Mouse (Mus musculus): Measurements from ENCODE around the gene Alox5.
A peak's percentile ranks its signal among the peaks of the same experiment; 100 is the strongest.

The Alox5 gene

GRCm38 (mm10) chr6:116417518-116418315 is 43.3 kb downstream of the Alox5 start:
- peak; percentile 19 for DNase-seq

DNA sequence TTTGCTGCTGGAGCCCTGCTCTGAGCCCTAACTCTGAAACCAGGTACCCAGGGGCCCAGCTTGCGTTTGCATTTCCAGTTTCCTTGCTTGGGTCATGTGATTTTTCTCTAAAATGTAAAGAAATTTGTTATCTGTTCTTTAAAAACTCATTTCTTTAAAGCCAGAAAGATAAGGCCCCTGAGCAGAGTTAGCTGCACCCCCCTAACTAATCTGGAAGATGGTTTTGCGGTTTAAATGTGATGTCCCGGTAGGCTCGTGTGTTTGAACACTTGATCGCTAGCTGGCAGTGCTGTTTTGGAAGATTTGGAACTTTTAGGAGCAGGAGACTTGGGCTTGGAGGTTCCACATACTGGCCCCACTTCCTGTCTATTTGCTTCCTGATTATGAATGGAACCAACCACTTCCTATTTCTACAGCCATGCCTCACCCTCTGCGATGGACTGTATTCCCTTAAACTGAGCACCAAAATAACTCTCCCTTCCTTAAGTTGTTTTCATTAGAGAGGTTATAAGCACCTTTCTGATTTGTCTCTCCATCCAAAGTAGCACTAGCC is 44.9 kb downstream of the Alox5 start:
- no peak for DNase-seq

DNA sequence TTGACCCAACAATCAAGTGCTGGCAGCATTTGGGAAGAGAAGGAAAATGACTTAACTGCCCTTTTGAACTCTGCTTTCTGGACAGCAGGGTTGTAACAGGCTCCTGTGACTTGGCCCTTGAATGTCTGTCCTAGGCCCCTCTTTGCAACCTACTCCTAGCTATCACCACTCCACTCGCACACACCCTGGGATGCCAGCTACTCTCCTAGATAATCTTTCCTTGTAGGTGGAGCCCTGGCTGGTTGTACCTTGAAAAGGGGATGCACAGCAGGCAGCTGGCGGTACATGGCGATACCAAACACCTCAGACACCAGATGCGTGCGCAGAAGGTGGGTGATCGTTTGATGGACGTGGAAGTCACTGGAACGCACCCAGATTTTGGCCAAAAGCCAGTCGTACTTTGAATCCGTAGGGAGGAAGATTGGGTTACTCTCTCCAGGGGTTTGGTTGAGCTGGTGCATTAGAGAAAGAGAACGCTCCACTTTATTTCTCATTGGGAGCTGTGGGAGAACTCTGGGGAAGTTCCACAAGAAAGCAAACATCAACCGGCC is 45.8 kb downstream of the Alox5 start:
- no peak for DNase-seq

DNA sequence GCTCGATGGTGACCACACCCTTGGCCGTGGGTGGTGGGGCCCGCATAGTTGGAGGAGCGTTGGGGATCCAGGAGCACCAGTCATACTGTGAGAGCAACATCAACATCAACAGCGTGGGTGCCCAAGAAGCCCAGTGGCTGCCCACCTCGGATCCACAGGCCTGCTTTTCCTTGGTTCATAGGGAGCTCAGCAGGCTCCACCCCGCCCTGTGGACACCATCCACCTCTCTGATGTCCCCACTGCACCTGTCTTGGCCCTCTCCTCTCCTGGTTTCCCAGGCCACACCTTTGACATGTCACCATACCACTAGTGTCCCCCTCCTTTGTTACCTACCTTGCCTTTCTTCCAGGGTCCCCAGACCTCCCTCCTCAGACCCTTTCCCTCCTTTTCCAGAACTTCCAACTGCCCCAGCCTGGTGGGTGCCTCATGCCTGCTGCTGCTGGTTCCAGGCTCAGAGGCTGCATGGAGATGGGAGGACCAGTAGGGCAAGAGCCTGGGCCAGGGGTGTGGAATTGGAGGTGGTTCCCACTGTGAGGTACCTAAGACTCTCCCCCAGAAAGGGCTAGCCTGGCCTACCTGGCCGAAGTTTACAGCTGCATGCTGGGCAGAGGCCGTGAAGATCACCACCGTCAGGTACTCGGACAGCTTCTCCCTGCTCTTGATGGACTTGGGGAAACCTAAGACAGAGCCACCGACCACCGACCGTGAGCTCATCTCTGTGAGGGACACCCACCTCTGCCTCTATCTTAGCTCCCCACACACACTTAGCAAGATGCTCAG is 48.2 kb downstream of the Alox5 start:
- no peak for DNase-seq

- no peak for DNase-seq
Observed at GRCm38 (mm10) chr6:116411716-116412115, 49.3 kb downstream of the Alox5 start.

DNA sequence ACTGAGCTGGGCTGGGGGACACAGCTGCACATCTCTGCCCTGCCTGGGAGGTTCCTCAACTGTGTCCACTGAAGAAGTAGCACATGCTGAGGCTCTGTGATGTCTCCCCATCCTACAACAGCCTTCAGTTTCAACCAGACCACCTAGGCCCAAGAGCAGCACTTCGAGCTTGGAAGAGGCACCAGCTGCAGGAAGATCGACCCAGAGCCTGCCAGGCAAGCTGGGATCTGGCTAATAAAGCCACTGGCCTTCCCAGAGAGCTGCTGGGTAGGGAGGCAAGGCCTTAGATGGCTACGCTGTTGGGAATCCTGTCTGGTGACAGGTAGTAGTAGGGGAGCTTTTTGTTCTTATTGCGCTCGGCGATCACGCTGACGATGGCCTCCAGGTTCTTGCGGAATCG is 50.5 kb downstream of the Alox5 start:
- DNase-seq, result no peak

- DNase-seq, result no peak
Observed at GRCm38 (mm10) chr6:116407956-116408657, 52.9 kb downstream of the Alox5 start.

DNA sequence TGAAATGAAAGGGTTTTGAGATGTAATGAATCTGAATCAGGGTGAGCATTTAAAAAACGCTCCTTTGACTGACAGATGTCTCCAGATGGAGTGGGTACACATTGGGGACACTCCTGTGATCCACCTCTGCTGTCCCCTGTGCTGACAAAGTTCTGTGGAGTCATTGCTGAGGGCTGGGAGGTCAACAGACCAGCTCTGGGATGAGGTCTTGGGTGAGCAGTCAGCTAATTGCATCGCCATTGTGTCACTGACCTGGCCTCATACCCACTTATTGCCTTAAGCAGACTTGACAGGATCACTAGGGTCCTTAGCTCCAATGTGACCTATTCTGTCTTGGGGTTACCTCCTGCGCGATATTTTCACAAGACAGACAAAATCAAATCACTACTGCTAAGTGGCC is 53.8 kb downstream of the Alox5 start:
- DNase-seq, result no peak

DNA sequence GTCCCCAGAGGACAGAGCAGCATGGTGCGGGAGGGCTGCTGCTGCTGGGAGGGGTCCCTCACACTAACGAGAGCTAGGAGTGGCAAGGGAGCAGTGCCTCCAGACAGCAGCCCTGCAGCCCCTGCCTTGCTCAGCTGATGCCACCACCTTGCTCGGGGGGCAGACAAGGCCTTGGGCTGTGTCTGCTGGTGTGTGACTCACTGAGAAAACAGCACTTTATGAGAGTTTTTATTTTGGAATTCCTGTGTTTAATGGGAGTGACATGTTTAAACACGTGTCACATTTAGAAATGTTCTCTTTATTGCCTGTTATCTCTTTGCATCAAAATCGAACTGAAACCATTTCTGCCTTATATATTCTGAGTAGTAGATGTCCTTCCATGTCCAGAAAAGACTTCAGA is 54.3 kb downstream of the Alox5 start:
- DNase-seq, result no peak

DNA sequence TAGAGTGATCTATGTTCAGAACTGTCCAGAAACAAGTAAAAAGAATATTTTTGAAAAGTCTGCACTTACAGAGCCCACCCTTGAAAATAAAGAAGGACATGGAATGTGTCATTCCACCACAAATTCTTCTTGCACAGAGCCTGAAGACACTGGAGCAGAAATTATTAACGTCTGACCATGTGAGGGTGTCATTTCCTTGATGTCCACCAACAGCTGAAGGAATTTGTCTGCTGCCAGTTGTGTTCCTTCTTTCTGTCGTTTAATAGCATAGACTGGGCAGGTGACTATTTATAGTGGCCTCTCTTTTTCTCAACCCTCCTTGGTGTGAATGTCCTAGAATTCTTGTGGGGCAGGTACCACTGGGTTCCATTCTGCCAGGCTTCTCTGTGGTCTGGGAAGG is 54.8 kb downstream of the Alox5 start:
- DNase-seq, result no peak

DNA sequence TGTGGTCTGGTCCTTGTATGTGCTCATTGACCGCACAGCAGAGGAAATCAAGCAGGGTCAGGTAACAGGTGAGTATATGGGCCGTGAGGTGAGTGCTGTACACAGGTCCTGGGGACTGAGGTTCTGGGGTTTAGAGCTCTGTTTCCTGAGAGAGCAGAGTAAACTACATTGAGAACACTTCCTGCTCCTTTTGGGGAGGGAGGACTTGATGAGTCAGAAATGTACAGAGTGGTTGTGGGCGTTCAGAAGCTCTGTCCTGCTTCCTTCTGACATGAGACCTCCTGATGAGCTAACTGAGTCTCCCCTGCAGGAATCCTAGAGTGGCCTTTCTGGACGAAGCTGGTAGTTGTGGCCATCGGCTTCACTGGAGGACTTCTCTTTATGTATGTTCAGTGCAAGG is 55.3 kb downstream of the Alox5 start:
- DNase-seq, result no peak

DNA sequence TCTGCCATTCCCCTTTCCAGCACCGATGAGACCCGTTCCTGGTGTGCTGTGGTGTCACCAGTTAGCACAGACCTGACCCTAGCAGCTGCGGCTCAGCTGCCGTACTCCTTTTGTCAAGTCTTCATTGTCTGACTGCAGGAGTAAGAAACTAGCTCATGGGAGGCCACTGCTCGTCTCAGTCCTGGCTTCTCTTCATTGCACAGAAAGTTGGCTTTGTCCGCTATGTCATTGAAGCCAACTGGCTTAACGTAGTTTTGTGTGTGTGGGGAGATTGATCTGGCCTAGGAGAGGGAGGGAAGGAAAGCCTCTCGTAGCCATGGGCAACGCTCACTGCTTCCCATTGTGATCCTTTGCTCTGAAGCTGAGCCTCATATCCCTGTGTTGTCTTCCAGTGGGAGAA is 55.7 kb downstream of the Alox5 start:
- DNase-seq, result no peak

DNA sequence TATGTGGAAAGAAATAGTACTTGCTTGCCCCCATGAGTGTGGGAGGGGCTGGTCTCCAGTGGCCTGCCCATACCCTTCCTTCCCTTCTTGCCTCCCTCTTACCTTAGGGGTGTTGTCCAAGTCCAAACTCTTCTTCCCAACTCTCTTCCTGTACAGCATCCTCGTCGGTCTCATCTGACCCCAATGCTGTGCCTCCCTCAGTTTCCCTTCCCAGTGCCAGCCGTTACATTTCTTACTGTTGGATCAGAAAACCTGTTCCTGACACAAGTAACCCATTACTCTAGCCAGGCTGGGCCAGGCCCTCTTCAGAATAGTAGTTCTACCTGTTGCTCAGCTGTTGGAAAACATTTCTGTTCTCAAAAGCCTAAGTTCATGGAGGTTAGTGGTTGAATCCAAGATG is 58.6 kb downstream of the Alox5 start:
- DNase-seq, result no peak

- DNase-seq, result no peak
Observed at GRCm38 (mm10) chr6:116401746-116402423, 59.1 kb downstream of the Alox5 start.

DNA sequence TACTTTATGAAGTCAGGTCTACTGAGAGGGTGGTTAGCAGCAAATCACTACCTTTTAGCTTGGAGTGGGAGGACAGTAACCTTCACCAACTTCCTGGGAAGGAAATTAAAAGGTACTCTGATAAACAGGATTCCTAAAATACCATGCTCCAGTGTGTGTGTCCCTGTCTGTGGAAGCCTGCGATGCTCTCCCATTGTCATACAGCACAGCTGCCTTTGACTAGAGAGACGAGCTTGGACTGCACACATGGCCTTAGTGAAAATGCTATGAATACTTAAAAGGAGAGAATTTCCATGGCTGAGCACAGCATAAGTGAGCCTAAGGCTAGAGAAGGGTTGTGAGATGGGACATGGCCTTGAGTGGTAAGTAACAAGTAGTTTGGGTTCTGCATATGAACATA is 62.8 kb downstream of the Alox5 start:
- DNase-seq, result no peak

DNA sequence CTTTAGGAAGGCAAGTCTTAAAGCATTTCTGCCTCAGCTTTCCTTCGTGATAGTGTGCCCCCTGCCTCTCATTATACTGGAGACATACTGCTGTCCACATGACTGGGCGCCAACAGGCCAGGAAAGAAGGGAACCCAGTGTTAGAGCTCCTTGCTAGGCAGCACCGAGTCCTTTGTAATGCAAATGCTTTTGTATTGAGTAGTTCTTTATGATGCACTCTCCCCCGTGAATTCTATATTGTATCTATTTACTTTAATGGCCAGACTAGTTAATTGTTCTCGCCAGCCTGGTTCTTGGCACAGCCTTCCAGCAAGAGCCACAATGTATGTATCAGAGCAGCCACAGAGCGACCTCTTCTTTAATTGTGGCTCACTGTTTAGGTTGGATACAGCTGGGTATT is 63.4 kb downstream of the Alox5 start:
- no peak for DNase-seq

DNA sequence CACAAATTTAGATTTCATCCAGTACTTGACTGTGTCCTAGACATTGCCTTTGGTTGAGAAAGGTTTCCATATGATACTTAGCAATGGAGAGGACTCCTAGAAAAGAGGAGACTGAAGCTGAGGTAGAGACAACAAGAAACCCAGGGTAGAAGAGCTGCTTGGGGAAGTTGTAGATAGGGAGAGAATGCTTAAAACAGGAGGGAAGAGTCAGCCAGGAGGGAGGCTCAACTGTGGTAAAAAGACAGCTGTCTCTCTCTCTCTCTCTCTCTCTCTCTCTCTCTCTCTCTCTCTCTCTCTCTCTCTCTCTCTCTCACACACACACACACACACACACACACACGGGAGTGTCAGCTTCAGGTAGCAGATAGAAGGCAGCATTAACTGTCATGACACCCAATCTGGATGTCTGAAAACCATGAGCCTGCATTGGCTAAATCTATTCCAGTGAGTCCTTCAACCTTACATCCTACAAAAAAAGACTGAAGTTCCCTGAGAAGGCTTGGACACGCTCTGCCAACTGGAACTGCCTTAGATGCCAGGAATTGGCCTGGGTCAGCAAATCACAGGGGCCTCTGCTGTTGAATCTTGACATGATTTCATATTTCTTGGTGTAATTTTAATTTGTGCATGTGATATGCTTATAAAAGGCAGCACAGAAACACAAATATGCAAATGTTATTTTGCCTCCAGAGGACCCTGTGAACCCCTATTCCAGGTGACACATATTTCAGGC is 65.9 kb downstream of the Alox5 start:
- no peak for DNase-seq

DNA sequence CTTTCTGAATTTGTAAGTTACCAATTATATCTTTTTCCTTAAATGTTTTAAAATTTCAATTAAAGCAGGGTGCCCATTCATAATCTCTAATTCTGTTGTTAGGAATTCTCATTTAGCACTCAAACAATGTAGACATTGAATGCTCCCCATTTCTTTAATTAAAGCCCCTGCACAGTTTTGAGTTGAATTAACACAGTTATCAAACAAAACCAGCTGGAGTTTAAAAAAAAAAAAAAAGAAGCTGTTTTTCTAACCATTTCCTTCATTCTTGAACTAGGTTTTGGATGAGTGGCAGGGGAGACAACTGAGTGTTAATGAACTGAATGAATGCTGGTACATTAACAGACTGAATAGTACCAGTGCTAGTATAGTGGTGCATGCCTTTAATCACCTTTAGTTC is 71.5 kb downstream of the Alox5 start:
- DNase-seq, result no peak

- DNase-seq, result no peak
Observed at GRCm38 (mm10) chr6:116388068-116388467, 72.9 kb downstream of the Alox5 start.

- no peak for DNase-seq
Observed at GRCm38 (mm10) chr6:116386506-116386905, 74.5 kb downstream of the Alox5 start.

- DNase-seq, result peak; percentile 10
Observed at GRCm38 (mm10) chr6:116386045-116386415, 74.9 kb downstream of the Alox5 start.

All from lung, postnatal 36 days (tissue).